Mouse (Mus musculus) midbrain, postnatal 0 days (tissue): ENCODE data around the gene 2410131K14Rik. TPM values are rescaled to one million over a fixed set of nuclear protein-coding genes. Genes with fewer than 3 reads are reported as not detected.

Experiments used
- ATAC-seq: fragments of 200-750 bp; cut with Nextera tagmentation; 2 replicates; pipeline ENCODE4 v1.8.0; 2017; ENCODE audit warnings: moderate number of reproducible peaks, mild to moderate bottlenecking, moderate TSS enrichment, moderate library complexity; ENCODE audit not compliant: low FRiP score
- DNase-seq: peaks from one replicate; pipeline ENCODE4 v3.0.0-alpha.2; 2015; ENCODE audit warnings: low spot score
- H3K27ac ChIP-seq: fragments of 300-500 bp; sonication (generic); 2 replicates; pipeline ENCODE4 v1.5.1; 2014; ENCODE audit warnings: low read depth, mild to moderate bottlenecking, low read length, mixed read lengths
- H3K27me3 ChIP-seq: fragments of 300-500 bp; sonication (generic); 2 replicates; pipeline ENCODE4 v1.6.1; 2014; ENCODE audit warnings: low read length, control low read depth, mixed read lengths; ENCODE audit not compliant: insufficient read depth
- H3K36me3 ChIP-seq: fragments of 300-500 bp; sonication (generic); 2 replicates; pipeline ENCODE4 v1.6.1; 2014; ENCODE audit warnings: low read length, control low read depth, mixed read lengths; ENCODE audit not compliant: insufficient read depth
- H3K4me1 ChIP-seq: fragments of 300-500 bp; sonication (generic); 2 replicates; pipeline ENCODE4 v1.6.1; 2014; ENCODE audit warnings: mild to moderate bottlenecking, control low read depth, antibody characterized with exemption, low read length, mixed read lengths; ENCODE audit not compliant: insufficient read depth
- H3K4me2 ChIP-seq: fragments of 300-500 bp; sonication (generic); 2 replicates; pipeline ENCODE4 v1.6.1; 2014; ENCODE audit warnings: low read depth, mild to moderate bottlenecking, low read length, mixed read lengths; ENCODE audit not compliant: poor library complexity, severe bottlenecking
- H3K4me3 ChIP-seq: fragments of 300-500 bp; sonication (generic); 2 replicates; pipeline ENCODE4 v1.5.1; 2014; ENCODE audit warnings: low read depth, mild to moderate bottlenecking, low read length, moderate library complexity
- H3K9ac ChIP-seq: fragments of 300-500 bp; sonication (generic); replicated peaks from 2 replicates; pipeline ENCODE4 v1.6.1; 2014; ENCODE audit warnings: mild to moderate bottlenecking, low read length, moderate library complexity, mixed read lengths; ENCODE audit not compliant: poor library complexity, severe bottlenecking
- H3K9me3 ChIP-seq: fragments of 300-500 bp; sonication (generic); 2 replicates; pipeline ENCODE4 v1.6.1; 2016; ENCODE audit warnings: low read length, control low read depth
- CTCF ChIP-seq: IDR thresholded peaks from 2 replicates; pipeline ENCODE4 v1.5.1; 2016; ENCODE audit warnings: antibody characterized with exemption, mild to moderate bottlenecking
- WGBS: fragments of 180-500 bp; shearing (Covaris S2); extraction: QIAGEN DNeasy Blood & Tissue Kit; methylation state at CpG from one replicate; pipeline ENCODE4 v1.1.7; 2014; 5-methylcytosine and 5-hydroxymethylcytosine counted together
- polyA plus RNA-seq: library from polyadenylated mRNA; unstranded; fragments of >200 nt; fragmentation: Nextera tagmentation; extraction: Ambion mirVana; gene quantifications from 2 replicates; pipeline ENCODE4 v1.2.1, GENCODE M21; 2015
- total RNA-seq: library from RNA; depleted of rRNA; stranded (reverse); fragments of >200 nt; gene quantifications from 2 replicates; pipeline ENCODE4 v1.2.3, GENCODE M21; 2014

The 2410131K14Rik gene
- total and polyA plus RNA-seq, 2 experiments from 2014 or later: 18.8 to 34.0 TPM

DNA sequence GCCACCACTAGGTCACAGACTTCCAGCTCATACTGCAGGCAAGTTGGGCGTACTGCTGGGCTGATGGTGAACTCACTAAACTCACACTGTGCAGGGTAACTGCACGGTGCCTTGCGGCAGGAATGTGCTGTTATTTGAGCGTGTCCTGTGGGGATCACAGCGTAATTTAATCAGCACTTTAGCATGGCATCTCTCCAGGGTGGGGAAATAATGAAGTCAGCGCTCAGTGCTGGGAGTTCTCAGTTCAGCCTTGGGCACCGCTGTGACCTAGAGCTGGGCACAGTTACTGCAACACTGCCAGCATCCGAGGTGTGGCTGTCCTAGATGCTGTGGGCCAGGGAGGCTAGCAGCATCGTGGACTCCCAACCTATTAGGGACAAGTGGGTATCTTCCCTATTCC lies 19.3 kb downstream of the 2410131K14Rik start:
- Histone ChIP-seq H3K27ac (no peak overlapping the region), H3K4me3 (no peak overlapping the region), H3K9me3 (no peaks in the 10 kb centered on the region), H3K4me1 (peaks cover 2% of the 10 kb centered on the region; the same call in 1 of the 2 replicates), H3K9ac (no peak overlapping the region), H3K36me3 (peaks cover 40% of the 10 kb centered on the region), H3K27me3 (no peaks in the 10 kb centered on the region), H3K4me2 (no peak overlapping the region)
- WGBS: 75% methylated on average over 9 of the region's 9 CpGs
- ATAC-seq: no peak
- TF ChIP-seq CTCF: no peak
- DNase-seq: peak; percentile 28

DNA sequence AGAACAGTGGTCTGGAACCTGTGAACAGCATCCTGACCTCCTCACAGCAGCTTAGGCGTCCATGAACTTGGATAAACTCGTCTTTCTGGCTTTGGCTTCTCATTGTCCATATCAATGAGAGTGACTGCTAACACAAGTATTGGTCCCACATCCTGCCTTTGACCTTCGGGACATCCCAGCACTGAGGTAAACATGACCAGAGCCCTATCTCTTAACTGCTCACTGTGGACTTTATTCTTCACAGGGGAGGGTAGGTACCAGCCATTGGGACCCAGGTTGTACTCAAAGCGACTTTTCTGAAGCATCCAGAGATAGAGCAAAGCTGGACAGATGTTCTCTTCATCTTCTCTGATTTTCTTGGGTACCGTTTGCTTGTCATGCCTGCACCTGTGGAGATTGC lies 20.3 kb downstream of the 2410131K14Rik start:
- Histone ChIP-seq H3K27ac (no peak overlapping the region), H3K27me3 (no peaks in the 10 kb centered on the region), H3K4me2 (no peak overlapping the region), H3K4me1 (peaks cover 3% of the 10 kb centered on the region; the same call in 1 of the 2 replicates), H3K36me3 (peaks cover 30% of the 10 kb centered on the region), H3K9ac (no peak overlapping the region), H3K9me3 (no peaks in the 10 kb centered on the region), H3K4me3 (no peak overlapping the region)
- no peak for TF ChIP-seq CTCF
- DNase-seq: no peak
- 86% methylated on average over 5 of the region's 5 CpGs for WGBS
- no peak for ATAC-seq

DNA sequence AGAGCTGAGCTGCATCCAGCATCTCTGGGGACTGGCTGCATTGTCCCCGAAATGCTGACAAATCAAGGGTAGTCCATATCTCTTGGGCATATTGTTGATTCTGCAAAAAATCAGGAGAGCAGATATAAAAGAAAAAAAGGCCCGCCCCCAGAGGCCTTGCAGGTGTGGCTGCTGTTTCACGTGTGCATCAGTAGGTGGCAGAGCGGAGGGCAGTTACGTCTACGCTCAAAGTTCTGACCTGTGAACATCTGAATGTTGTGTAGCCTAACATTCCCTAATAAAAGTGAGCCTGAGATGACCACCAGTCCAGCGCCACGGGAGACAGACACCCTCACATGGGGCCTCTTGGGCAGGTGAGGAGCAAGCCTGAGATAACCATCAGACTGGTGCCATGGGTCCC lies 21.3 kb downstream of the 2410131K14Rik start:
- H3K27me3 ChIP-seq: no peaks in the 10 kb centered on the region
- no peak for ATAC-seq
- H3K4me3 ChIP-seq: no peak overlapping the region
- no peak overlapping the region for H3K27ac ChIP-seq
- 46% methylated on average over 8 of the region's 8 CpGs for WGBS
- no peak overlapping the region for H3K4me2 ChIP-seq
- DNase-seq: peak; percentile 29
- no peak overlapping the region for H3K9ac ChIP-seq
- peak; percentile 63 for TF ChIP-seq CTCF
- H3K4me1 ChIP-seq: peaks cover 3% of the 10 kb centered on the region; the same call in 1 of the 2 replicates
- peaks cover 20% of the 10 kb centered on the region for H3K36me3 ChIP-seq
- H3K9me3 ChIP-seq: no peaks in the 10 kb centered on the region

DNA sequence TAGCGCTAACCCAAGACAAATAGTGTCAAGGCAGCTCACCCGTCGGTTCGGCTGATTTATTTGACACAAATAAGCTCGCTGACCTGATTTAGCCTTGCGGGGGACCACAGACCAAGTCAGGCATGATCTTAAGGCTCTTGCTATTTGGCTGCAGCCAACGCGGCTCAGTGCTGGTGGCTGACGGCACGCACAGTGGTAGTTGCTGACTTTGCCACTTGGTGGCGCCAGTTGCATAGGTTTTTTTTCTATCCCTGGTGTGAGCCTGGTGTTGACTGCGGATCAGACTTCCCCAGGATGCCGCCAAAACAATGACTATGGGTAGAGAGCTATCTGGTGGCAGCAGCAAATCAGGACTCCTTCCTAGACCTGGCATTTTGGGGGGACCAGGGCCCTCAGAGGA lies 24.0 kb downstream of the 2410131K14Rik start:
- Histone ChIP-seq H3K4me1 (peaks cover 7% of the 10 kb centered on the region; the same call in 1 of the 2 replicates), H3K9ac (no peak overlapping the region; the same call in 1 of the 2 replicates), H3K27ac (no peak overlapping the region), H3K27me3 (0 out of 2 replicates have a peak, but pooled peaks cover 4% of the 10 kb centered on the region), H3K36me3 (peaks cover 3% of the 10 kb centered on the region; the same call in 1 of the 2 replicates), H3K9me3 (no peaks in the 10 kb centered on the region), H3K4me2 (peak overlapping the region; percentile 48), H3K4me3 (peak overlapping the region; percentile 22; the same call in 1 of the 2 replicates)
- peak; percentile 93 for TF ChIP-seq CTCF
- peak; percentile 77 for ATAC-seq
- WGBS: 1% methylated on average over 13 of the region's 13 CpGs
- peak; percentile 91 for DNase-seq

DNA sequence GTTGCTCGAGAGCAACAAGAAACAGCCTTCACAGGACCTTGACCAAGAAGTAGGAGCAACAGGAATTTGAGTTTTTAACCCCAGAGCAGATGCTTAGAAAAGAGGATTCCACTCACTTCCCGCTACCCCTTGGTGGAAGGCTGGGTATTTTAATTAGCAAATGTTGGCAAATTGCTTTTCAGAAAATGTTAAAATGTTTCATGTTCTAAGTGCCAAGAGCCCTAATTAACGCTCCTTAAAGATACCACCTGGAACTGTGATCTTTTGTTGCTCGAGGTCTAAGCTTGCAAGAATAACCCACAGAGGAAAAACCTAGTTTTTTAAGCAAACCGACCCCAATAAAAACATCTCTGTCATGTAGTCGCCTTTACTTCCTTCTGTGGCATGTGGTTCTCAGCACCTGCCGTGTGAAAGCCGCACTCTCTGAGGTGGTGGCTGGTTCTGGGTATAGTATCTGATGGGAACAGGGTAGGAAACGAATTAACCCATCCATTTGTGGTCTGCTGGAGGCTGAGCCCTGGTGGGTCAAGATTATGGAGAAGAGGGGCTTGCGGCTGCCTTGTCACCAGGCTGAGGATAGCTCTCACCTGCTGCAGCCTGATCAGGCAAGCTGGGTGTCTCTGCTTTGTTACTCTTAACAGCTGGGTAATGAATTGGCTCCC lies 26.6 kb downstream of the 2410131K14Rik start:
- H3K4me1 ChIP-seq: peaks cover 13% of the 10 kb centered on the region; the same call in 1 of the 2 replicates
- H3K36me3 ChIP-seq: no peaks in the 10 kb centered on the region
- no peak for TF ChIP-seq CTCF
- no peak overlapping the region for H3K4me2 ChIP-seq
- H3K27ac ChIP-seq: no peak overlapping the region
- H3K9me3 ChIP-seq: no peaks in the 10 kb centered on the region
- no peak overlapping the region for H3K4me3 ChIP-seq
- WGBS: 76% methylated on average over 10 of the region's 10 CpGs
- H3K27me3 ChIP-seq: 0 out of 2 replicates have a peak, but pooled peaks cover 4% of the 10 kb centered on the region
- no peak overlapping the region for H3K9ac ChIP-seq
- DNase-seq (no peak), ATAC-seq (no peak)

DNA sequence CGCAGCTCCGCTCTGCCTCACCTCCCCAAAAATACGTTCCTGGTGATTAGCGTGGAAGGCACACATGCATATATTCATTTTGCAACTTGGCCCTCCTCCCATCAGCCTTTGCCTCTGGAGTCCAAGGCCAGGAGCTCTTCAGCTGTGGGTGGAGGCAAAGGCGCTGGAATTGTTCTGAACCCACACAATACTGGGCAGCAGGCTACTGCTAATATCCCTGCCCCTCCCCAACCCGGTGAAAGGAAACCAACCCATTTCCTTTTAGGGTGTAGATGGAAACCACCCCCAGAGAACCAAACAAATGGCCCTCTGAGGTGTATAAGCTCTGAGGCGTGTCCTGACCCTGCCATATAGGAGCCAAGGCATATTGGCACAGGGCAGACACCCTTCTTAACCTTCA lies 28.4 kb downstream of the 2410131K14Rik start:
- ATAC-seq (no peak), DNase-seq (no peak)
- Histone ChIP-seq H3K27ac (no peak overlapping the region), H3K4me3 (no peak overlapping the region), H3K4me2 (no peak overlapping the region), H3K27me3 (0 out of 2 replicates have a peak, but pooled peaks cover 4% of the 10 kb centered on the region), H3K9me3 (no peaks in the 10 kb centered on the region), H3K36me3 (no peaks in the 10 kb centered on the region), H3K9ac (no peak overlapping the region), H3K4me1 (peaks cover 13% of the 10 kb centered on the region; the same call in 1 of the 2 replicates)
- TF ChIP-seq CTCF: no peak
- 52% methylated on average over 7 of the region's 7 CpGs for WGBS
